Mouse (Mus musculus) ES-E14 (cell line): ENCODE data around the gene Fgf4. TPM values are rescaled to one million over a fixed set of nuclear protein-coding genes. Genes with fewer than 3 reads are reported as not detected.
A peak's percentile ranks its signal among the peaks of the same experiment; 100 is the strongest.

Source experiments
- DNase-seq: peaks from one replicate; pipeline ENCODE4 v3.0.0-alpha.2; 2013; ENCODE audit warnings: low read depth, low spot score
- H3K27ac ChIP-seq: 2 replicates; pipeline ENCODE4 v1.5.1; 2012; ENCODE audit warnings: low read depth, mild to moderate bottlenecking, low read length, moderate library complexity, mixed read lengths; ENCODE audit not compliant: poor library complexity, insufficient read depth, severe bottlenecking
- H3K36me3 ChIP-seq: 2 replicates; pipeline ENCODE4 v1.6.1; 2012; ENCODE audit warnings: mild to moderate bottlenecking, low read length, moderate library complexity, mixed read lengths; ENCODE audit not compliant: control insufficient read depth, poor library complexity, insufficient read depth, severe bottlenecking
- H3K4me1 ChIP-seq, 2 experiments: fragments of 150-350 bp in 1 of 2; sonication (generic) in 1 of 2; 2 replicates each; pipeline ENCODE4 v1.6.1; 2012; ENCODE audit warnings: low read length in 2 of 2, mild to moderate bottlenecking in 1 of 2, mixed read lengths in 1 of 2; ENCODE audit not compliant: control insufficient read depth in 2 of 2, insufficient read depth in 2 of 2, poor library complexity in 1 of 2
- H3K4me3 ChIP-seq, 2 experiments: fragments of 150-350 bp in 1 of 2; sonication (generic) in 1 of 2; 2 replicates each; pipeline ENCODE4 v1.5.1; 2012; ENCODE audit warnings: low read length in 2 of 2, low read depth in 1 of 2, mild to moderate bottlenecking in 1 of 2, mixed read lengths in 1 of 2; ENCODE audit not compliant: insufficient read depth in 1 of 2, poor library complexity in 1 of 2, severe bottlenecking in 1 of 2
- H3K9ac ChIP-seq: 2 replicates; pipeline ENCODE4 v1.6.1; 2012; ENCODE audit warnings: low read depth, mild to moderate bottlenecking, low read length, mixed read lengths; ENCODE audit not compliant: poor library complexity, insufficient read depth, severe bottlenecking
- H3K9me3 ChIP-seq: fragments of 150-350 bp; sonication (generic); 2 replicates; pipeline ENCODE4 v1.6.1; 2012; ENCODE audit warnings: low read depth, mild to moderate bottlenecking, low read length; ENCODE audit not compliant: control insufficient read depth, insufficient read depth
- CHD2 ChIP-seq: IDR thresholded peaks from 2 replicates; pipeline ENCODE4 v1.6.1; 2014; ENCODE audit warnings: mild to moderate bottlenecking, low read depth, low read length, inconsistent platforms
- HCFC1 ChIP-seq: IDR thresholded peaks from 2 replicates; pipeline ENCODE4 v1.6.1; 2012; ENCODE audit warnings: low read length, inconsistent platforms, borderline replicate concordance; ENCODE audit not compliant: insufficient read depth
- MAFK ChIP-seq: IDR thresholded peaks from 2 replicates; pipeline ENCODE4 v1.6.1; 2014; ENCODE audit warnings: mild to moderate bottlenecking, low read depth, low read length, inconsistent platforms; ENCODE audit not compliant: insufficient read depth
- ZC3H11A ChIP-seq: IDR thresholded peaks from 2 replicates; pipeline ENCODE4 v1.6.1; 2012; ENCODE audit warnings: low read depth, mild to moderate bottlenecking, inconsistent platforms, low read length, borderline replicate concordance
- ZNF384 ChIP-seq: IDR thresholded peaks from 2 replicates; pipeline ENCODE4 v1.6.1; 2012; ENCODE audit warnings: low read depth, low read length, inconsistent platforms
- in situ Hi-C, 2 experiments: fragments of 600-800 bp; cut with MboI; formaldehyde crosslinking; loops; one replicate each; pipeline ENCODE4 v1.15.1; 2025; ENCODE audit warnings: low sequenced_read_pairs in 2 of 2, inconsistent platforms in 1 of 2; ENCODE audit not compliant: unreplicated experiment in 2 of 2
- total RNA-seq: library from RNA; depleted of rRNA; stranded (reverse); fragments of 300-350 nt; gene quantifications from 2 replicates; pipeline ENCODE4 v1.2.3, GENCODE M21; 2012

Gene Fgf4
- total RNA-seq, 1 experiment, result 147 TPM

DNA sequence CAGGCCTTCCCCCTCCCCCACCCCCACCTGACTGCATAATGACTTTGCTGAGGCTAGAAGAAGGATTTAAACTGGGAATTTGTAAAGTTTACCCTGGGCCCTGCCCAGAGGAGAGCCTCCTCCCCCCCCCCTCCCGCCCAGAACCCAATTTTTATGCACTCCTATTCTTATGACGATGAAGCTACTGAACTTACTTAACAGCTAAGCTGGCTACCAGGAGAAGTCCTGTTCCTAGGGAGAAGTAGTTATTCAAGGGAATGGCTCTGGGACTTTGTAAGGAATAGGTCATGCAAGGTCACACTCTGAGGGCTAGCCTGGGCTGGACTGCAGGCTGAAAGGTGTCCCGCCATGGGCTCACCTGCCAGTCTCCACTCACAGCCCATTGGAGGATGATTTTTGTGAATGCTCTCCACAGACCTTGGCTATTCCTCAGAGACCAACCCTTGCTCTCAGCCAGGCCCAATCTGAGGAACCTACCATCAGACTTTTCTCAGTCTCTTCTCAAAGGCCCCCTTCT, 10.7 kb downstream of the Fgf4 start:
- peaks cover 13 to 49% of the 10 kb centered on the region in 2 experiments for H3K4me1 ChIP-seq
- no peak for DNase-seq
- H3K36me3 ChIP-seq, result peaks cover 8% of the 10 kb centered on the region
- H3K4me3 ChIP-seq, result no peak overlapping the region
- in situ Hi-C loops, result no loop called here
- TF ChIP-seq HCFC1 (no peak), ZC3H11A (no peak), MAFK (no peak), CHD2 (no peak), ZNF384 (no peak)
- H3K9ac ChIP-seq, result no peak overlapping the region
- H3K9me3 ChIP-seq, result no peaks in the 10 kb centered on the region
- peak overlapping the region; percentile 99 for H3K27ac ChIP-seq

DNA sequence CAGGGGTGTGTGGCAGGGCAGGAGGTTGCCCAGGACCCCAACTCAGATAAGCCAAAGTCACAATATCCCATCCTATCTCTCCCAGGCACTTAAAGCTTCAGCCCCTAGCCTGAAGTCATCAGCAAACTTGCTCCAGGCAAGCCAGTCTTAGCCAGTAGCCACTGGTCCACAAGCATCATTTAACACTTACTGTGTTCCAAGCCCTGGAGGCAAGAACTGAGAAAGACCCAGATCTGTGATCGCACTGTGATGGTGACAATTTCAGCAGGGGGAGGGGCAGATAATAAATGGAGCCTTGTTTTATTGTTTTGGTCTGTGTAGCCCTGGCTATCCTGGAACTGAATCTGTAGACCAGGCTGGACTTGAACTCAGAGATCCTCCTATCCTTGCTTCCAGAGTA, 11.5 kb downstream of the Fgf4 start:
- Histone ChIP-seq H3K4me1 (peaks cover 12 to 46% of the 10 kb centered on the region in 2 experiments), H3K9me3 (no peaks in the 10 kb centered on the region), H3K4me3 (no peak overlapping the region), H3K36me3 (peaks cover 16% of the 10 kb centered on the region), H3K27ac (peak overlapping the region; percentile 99), H3K9ac (0 out of 2 replicates have a peak overlapping the region, but pooled peaks have one; percentile 1)
- in situ Hi-C loops, result no loop called here
- DNase-seq, result no peak
- TF ChIP-seq CHD2 (no peak), ZC3H11A (no peak), HCFC1 (no peak), ZNF384 (no peak), MAFK (no peak)

DNA sequence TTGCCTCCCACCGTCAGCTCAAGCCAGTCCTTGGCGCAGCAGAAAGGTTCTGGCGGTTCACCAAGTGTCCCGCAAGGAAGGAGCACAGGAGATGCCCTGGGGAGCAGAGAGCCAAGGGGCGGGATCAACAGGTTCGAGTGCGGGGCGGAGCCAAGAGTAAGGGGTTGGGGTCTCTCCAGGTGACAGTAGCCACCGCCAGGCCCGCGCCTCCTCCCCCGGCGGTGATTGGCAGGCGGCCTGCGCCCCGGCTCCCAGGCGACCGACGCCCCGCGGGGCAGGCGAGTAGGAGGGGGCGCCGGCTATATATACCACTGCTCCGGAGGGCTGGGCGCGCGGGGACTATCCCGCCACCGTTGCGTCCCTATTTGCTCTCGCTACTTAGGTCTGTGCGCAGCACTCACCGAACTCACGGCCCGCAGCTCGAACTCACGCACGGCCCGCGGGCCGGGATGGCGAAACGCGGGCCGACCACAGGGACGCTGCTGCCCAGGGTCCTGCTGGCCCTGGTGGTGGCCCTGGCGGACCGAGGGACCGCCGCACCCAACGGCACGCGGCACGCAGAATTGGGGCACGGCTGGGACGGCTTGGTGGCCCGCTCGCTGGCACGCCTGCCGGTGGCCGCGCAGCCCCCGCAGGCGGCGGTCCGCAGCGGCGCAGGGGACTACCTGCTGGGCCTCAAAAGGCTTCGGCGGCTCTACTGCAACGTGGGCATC, 14.0 kb downstream of the Fgf4 start:
- Histone ChIP-seq H3K4me1 (peaks cover 12 to 32% of the 10 kb centered on the region in 2 experiments), H3K9me3 (no peaks in the 10 kb centered on the region), H3K9ac (peak overlapping the region; percentile 94), H3K27ac (peak overlapping the region; percentile 69), H3K36me3 (peaks cover 30% of the 10 kb centered on the region), H3K4me3 (peak overlapping the region; percentile 86 to 93)
- no peak for TF ChIP-seq CHD2
- no peak for TF ChIP-seq ZNF384
- TF ChIP-seq HCFC1, result no peak
- no peak for TF ChIP-seq MAFK
- TF ChIP-seq ZC3H11A, result no peak
- peak; percentile 88 for DNase-seq
- in situ Hi-C loops, result no loop called here

DNA sequence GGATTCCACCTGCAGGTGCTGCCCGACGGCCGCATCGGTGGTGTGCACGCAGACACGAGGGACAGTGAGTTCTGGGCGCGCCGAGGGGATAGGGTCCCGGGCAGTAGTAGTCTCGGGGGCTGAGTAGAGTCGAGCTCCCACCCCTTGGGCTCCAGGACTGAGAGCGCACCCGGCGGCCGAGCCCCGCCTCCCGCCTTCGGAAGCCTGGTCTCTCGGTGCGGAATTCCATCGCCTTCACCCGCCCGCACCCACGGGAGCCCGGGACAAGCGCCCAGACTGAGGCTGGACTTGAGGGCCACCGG, 14.6 kb downstream of the Fgf4 start:
- peak overlapping the region; percentile 69 for H3K27ac ChIP-seq
- H3K4me1 ChIP-seq, result peaks cover 7 to 29% of the 10 kb centered on the region in 2 experiments; a peak in 3 of 4 replicates
- TF ChIP-seq MAFK, result no peak
- no peak for TF ChIP-seq CHD2
- H3K4me3 ChIP-seq, result peak overlapping the region; percentile 86 to 93
- no peak for DNase-seq
- peak overlapping the region; percentile 94 for H3K9ac ChIP-seq
- peaks cover 30% of the 10 kb centered on the region for H3K36me3 ChIP-seq
- in situ Hi-C loops, result no loop called here
- H3K9me3 ChIP-seq, result no peaks in the 10 kb centered on the region

DNA sequence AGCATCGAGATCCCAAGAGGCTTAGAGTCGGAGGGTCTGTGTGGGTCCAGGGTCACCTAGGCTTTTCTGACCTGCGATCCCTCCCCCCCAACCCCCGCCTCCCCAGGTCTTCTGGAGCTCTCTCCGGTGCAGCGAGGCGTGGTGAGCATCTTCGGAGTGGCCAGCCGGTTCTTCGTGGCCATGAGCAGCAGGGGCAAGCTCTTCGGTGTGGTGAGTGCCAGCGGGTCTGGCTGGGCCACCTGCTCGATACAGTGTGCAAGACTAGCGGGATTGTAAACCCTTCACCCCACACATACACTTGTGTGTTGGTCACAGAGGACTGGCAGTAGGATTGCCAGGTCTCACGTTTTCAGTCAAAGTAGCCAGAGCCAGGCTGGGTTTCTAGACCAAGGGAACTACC, 15.0 kb downstream of the Fgf4 start:
- DNase-seq, result no peak
- Histone ChIP-seq H3K36me3 (peaks cover 30% of the 10 kb centered on the region), H3K27ac (peak overlapping the region; percentile 69; the same call in 1 of the 2 replicates), H3K4me1 (peaks cover 10 to 29% of the 10 kb centered on the region in 2 experiments), H3K4me3 (peak overlapping the region; percentile 86 to 93), H3K9ac (peak overlapping the region; percentile 94), H3K9me3 (no peaks in the 10 kb centered on the region)
- TF ChIP-seq CHD2 (no peak), ZNF384 (no peak), ZC3H11A (no peak), HCFC1 (no peak), MAFK (no peak)
- in situ Hi-C loops, result no loop called here
